Mouse (Mus musculus) cerebellum, adult 2 months (tissue): ENCODE measurements around the gene Casq1. TPM values are rescaled to one million over a fixed set of nuclear protein-coding genes. Genes with fewer than 3 reads are reported as not detected.

Source experiments
- DNase-seq, 2 experiments: peaks; one replicate each; pipeline ENCODE4 v3.0.0; 2021
- H3K27ac ChIP-seq: fragments of 200-500 bp; 2 replicates; pipeline ENCODE4 v1.5.1; 2012; ENCODE audit warnings: low read length, control low read depth, inconsistent platforms; ENCODE audit not compliant: insufficient read depth
- H3K27me3 ChIP-seq: fragments of 200-500 bp; 2 replicates; pipeline ENCODE4 v1.6.1; 2012; ENCODE audit warnings: inconsistent platforms, mild to moderate bottlenecking, low read length, moderate library complexity; ENCODE audit not compliant: control insufficient read depth, insufficient read depth
- H3K4me1 ChIP-seq: fragments of 200-500 bp; 2 replicates; pipeline ENCODE4 v1.6.1; 2011; ENCODE audit warnings: low read length; ENCODE audit not compliant: control insufficient read depth, insufficient read depth
- H3K4me3 ChIP-seq: fragments of 200-500 bp; replicated peaks from 2 replicates; pipeline ENCODE3; 2011; ENCODE audit warnings: mild to moderate bottlenecking, low read depth, low read length, control low read depth; ENCODE audit not compliant: insufficient read depth
- CTCF ChIP-seq: fragments of 200-500 bp; IDR thresholded peaks from 2 replicates; pipeline ENCODE4 v1.5.1; 2011; ENCODE audit warnings: low read depth, mild to moderate bottlenecking, control low read depth, low read length, moderate library complexity, borderline replicate concordance; ENCODE audit not compliant: insufficient read depth
- POLR2A ChIP-seq: fragments of 200-500 bp; IDR thresholded peaks from 2 replicates; pipeline ENCODE4 v1.6.1; 2011; ENCODE audit warnings: low read length, control low read depth, borderline replicate concordance; ENCODE audit not compliant: insufficient read depth
- WGBS: fragments of 180-500 bp; shearing (Covaris S2); methylation state at CpG from one replicate; pipeline ENCODE4 v1.1.7; 2018; 5-methylcytosine and 5-hydroxymethylcytosine counted together
- polyA plus RNA-seq: library from polyadenylated mRNA; depleted of rRNA; stranded (reverse); fragments of >200 nt; gene quantifications from 2 replicates; pipeline ENCODE4 v1.2.3, GENCODE M21; 2012

Gene Casq1
- polyA plus RNA-seq, 1 experiment: 3.9 TPM

DNA sequence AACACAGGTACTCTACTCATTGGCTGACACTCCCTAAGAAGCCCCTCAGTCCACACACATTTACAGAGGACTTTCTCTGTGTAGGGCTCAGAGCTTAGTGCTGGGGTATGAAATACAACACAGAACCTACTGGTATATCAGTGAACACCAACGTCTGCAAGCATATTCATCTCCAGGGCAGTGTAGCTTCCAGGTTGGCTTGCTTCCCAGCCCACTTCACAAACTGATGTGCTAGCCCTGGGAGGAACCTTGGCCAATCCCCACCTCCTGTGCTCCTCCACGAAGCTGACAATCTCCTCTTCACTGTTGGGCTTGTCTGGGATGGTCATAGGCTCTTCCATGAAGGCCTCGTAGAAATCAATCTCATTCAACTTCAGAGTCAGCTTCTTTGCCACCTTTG, 4.9 kb downstream of the Casq1 start:
- peaks cover 14% of the 10 kb centered on the region for H3K4me1 ChIP-seq
- no peak for DNase-seq
- no peak overlapping the region for H3K27ac ChIP-seq
- WGBS: 25% methylated on average over 3 of the region's 3 CpGs
- H3K4me3 ChIP-seq: no peak overlapping the region
- no peaks in the 10 kb centered on the region for H3K27me3 ChIP-seq
- TF ChIP-seq POLR2A (no peak), CTCF (no peak)

DNA sequence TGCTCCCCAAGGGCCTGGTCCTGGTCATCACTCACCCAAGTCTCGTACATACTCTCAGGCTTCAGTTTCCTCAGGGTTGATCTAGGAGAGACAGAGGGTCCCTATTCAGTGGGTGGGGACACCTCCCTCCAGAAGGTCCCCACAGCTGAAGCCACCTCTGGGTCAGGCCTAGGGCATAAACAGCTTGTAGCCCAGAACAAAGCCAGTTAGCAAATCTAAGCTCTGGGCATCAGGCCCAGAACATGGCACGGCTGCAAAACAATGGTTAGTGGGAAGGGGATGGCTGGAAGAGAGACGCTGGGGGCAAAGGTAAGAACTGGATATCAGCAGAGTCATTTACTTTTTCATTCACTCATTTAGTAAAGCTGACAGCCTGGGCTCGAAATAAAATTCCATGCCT, 5.9 kb downstream of the Casq1 start:
- WGBS: 55% methylated on average over 4 of the region's 4 CpGs
- Histone ChIP-seq H3K4me3 (no peak overlapping the region), H3K4me1 (peaks cover 13% of the 10 kb centered on the region; the same call in 1 of the 2 replicates), H3K27ac (no peak overlapping the region), H3K27me3 (no peaks in the 10 kb centered on the region)
- DNase-seq: no peak
- TF ChIP-seq POLR2A (no peak), CTCF (no peak)

DNA sequence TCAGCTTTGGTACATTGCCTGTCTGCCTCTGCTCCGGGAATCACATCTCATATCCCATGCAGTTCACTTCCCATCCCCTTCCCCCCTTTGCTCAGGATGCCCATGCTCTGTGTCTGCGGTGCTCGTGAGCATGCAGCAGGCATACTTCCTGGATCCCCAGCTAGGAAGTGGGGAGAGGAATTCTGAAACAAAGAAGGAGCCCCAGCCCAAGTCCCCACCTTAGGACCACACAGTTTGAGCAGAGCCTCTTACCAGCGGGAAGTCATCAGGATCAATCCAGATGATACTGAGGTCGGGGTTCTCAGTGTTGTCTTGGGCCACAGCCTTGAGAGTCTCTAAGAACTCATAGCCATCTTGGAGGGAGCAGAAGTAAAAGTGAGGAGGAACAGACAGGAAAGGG, 6.9 kb downstream of the Casq1 start:
- WGBS: 64% methylated on average over 5 of the region's 5 CpGs
- no peak for TF ChIP-seq POLR2A
- no peak for TF ChIP-seq CTCF
- no peak for DNase-seq
- Histone ChIP-seq H3K4me1 (peaks cover 5% of the 10 kb centered on the region; the same call in 1 of the 2 replicates), H3K27ac (no peak overlapping the region), H3K4me3 (no peak overlapping the region), H3K27me3 (no peaks in the 10 kb centered on the region)

DNA sequence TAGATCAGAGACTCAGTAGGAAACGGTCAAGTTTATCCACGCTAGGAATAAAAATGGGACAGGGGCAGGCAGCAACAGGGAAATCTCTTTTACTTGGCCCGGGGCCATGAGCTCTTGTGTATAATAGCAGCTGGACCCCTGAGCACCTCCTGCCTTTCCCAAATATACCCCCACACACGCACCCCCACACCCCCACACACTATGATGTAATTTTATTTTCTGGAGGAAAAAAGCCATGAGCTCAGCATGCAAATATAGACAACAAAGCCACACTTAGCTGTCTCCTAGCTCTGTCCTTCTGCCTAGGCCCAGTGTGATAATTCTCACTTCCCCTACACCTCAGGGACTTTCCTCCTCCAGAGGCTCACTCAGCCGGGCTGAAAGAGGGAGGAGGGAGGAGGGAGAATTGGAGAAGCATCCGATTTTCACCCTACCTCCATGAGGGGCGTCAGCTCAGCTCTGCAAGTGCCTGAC, 12.5 kb downstream of the Casq1 start:
- H3K27ac ChIP-seq: peak overlapping the region; percentile 91
- TF ChIP-seq CTCF (no peak), POLR2A (no peak)
- WGBS: 11% methylated on average over 7 of the region's 7 CpGs
- peak; percentile 44 to 56 for DNase-seq
- peaks cover 20% of the 10 kb centered on the region for H3K4me1 ChIP-seq
- peak overlapping the region; percentile 51 for H3K4me3 ChIP-seq
- no peaks in the 10 kb centered on the region for H3K27me3 ChIP-seq

DNA sequence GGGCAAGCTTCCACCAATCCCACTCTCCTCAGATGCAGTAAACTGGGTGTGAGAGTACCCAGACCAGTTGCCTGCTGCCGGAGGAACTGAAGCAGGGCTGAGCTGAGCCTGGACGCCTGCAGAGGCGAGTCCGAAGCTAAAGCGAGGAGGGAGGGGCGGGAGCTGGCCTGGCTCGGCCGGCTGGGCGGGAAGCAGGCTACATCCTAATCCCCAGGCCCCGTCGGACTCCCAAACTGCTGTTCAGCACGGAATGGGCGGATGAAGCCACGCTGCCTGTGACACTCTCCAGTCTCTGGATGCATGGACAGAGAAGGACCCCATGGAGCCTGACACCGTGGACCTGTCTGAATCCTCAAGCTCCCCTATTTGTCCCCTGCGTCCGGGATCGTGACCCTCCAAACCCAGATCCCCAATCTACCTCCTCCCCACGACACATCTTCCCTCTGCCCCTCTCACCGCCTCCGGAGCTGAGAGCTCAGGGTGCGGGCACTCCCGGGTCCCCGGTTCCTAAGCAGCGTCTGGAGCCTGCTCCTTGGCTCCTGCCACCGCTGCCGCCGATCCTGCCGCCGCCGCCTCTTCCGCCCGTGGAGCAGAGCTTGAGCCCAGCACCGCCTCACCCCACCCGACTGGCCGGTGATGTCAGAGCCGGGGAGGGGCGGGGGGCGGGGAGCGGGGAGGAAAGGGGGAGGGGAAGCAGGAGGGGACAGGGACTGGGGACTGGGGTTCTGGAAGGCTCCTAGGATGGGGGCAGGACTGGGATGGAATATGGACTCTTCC, 13.3 kb downstream of the Casq1 start, which contains the start of gene Pea15a:
TSS of gene Pea15a (minus strand) at position 664 of the 777 bp plus-strand sequence.
- TF ChIP-seq POLR2A: peak; percentile 89
- TF ChIP-seq CTCF: no peak
- no peaks in the 10 kb centered on the region for H3K27me3 ChIP-seq
- H3K4me1 ChIP-seq: peaks cover 25% of the 10 kb centered on the region
- peak; percentile 92 for DNase-seq
- under 1% methylated on average over 40 of the region's 40 CpGs for WGBS
- H3K4me3 ChIP-seq: peak within 1 kb of the TSS; percentile 100
- H3K27ac ChIP-seq: peak within 1 kb of the TSS; percentile 100

DNA sequence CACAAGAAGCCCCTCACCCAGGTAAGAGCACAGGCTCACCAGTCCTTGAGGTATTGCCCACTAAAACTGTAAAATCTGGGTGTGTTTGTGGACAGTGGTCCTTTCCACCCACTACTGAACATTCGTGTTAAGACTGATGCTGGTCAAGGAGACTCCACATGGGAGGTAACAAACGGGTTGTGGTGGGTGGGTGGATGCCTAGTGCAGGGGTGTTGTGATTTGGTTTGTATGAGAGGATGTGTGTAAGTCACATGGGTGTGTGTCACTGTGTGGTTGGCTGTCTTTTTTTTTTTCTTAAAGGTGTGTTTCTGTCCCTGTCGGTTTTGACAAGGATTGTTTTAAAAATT, 14.0 kb downstream of the Casq1 start:
- WGBS: 0% methylated on average over 3 of the region's 3 CpGs
- TF ChIP-seq POLR2A (no peak), CTCF (no peak)
- Histone ChIP-seq H3K27me3 (no peaks in the 10 kb centered on the region), H3K4me1 (peaks cover 31% of the 10 kb centered on the region), H3K4me3 (peak overlapping the region; percentile 100), H3K27ac (peak overlapping the region; percentile 100)
- DNase-seq: peak in 1 of 2 experiments; percentile 56

DNA sequence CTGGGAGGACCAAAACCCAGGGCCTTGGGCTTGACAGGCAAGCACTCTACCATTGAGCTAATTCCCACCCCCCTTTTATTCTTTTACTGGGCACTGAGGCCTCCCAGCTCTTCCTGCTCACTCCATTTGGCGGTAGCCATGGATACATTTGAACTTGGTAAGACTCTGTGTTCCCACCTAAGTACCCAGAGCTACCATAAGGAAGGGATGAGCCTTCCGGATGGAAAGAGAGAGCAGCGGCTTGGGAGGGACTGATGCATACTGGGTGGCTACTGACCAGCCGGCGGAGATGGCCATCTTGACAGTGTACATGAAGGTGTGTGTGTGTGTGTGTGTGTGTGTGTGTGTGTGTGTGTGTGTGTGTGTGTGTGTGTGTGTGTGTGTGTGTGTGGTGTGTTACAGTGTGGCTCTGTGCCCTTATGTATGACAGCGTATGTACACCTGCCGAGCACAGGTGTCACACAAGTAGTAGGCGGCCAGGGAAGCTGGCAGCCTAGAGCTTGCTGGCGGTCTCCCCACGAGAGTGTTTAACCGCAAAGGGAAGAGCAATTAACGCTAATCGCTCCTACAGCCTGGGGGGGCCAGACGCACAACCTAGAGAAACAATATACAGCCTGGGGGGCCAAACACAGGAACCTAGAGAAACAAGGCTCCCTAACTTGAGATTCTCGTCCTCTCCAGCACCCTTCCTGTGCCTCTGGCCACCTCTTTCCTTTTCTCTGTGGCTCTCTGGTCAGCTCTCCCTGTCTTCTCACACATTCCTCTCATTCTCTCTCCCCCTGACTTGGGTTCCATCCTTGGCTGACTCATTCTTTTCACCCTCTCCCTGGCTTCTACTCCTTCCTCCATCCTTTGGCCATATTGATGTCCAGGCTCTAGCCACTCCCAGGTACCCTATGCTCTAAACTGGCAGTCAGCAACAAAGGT, 14.6 kb downstream of the Casq1 start:
- DNase-seq: peak; percentile 78
- H3K27ac ChIP-seq: peak overlapping the region; percentile 100

DNA sequence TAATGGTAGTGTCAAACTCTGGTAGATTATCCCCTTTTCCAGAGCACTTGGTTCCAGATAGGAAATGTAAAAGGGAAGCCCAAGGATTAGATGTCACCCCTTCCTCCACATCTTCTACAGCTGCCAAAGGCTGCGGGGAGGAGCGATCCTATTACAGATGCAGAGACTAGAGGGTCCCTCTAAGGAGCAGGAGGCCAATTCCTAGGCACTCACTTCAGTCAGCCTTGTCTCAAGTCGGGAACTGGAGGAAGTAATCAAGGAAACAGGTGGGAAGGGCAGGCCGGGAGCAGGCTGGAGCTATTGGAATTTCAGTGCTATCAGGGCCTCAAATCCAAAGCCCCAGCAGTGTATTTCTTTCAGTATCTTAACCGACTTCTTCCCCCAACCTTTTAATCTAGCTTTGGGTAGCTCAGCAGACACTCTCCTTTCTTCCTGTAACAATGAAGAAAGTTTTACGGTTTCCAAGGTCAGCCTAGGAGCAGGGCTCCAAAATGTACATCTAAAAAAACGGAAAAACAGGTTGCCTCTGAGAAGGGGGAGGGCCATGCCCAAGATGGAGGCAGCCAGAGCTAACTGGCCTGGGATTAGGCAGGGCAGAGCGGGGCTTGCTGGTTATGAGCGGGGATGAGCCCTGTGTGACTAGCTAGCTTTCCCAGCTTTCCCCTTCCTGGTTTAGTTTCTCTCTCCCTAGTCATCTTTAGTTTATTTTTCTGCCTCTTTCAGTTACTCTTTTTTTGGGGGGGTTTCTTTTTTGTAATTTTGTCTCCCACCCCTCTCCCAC, 15.4 kb downstream of the Casq1 start:
- peak; percentile 53 to 56 for DNase-seq
- Histone ChIP-seq H3K27ac (peak overlapping the region; percentile 100), H3K4me3 (peak overlapping the region; percentile 100), H3K4me1 (peaks cover 46% of the 10 kb centered on the region), H3K27me3 (no peaks in the 10 kb centered on the region)
- no peak for TF ChIP-seq POLR2A
- WGBS: 4% methylated on average over 9 of the region's 9 CpGs

More for the DNA sequence above, 14.6 kb downstream of the Casq1 start:
- Histone ChIP-seq H3K4me1 (peaks cover 37% of the 10 kb centered on the region), H3K27me3 (no peaks in the 10 kb centered on the region), H3K4me3 (peak overlapping the region; percentile 100)
- under 1% methylated on average over 15 of the region's 15 CpGs for WGBS
- TF ChIP-seq POLR2A (no peak), CTCF (no peak)
